Mouse (Mus musculus): ENCODE measurements around the gene Prdm16. TPM values are rescaled to one million over a fixed set of nuclear protein-coding genes. Genes with fewer than 3 reads are reported as not detected.

Gene Prdm16
- polyA plus RNA-seq, 1 experiment from 2014 or later, result 21.8 TPM

GRCm38 (mm10) chr4:154426901-154427300, 209.8 kb downstream of the Prdm16 start:
- ATAC-seq (ENCODE audit: low FRiP score) (no peak), DNase-seq (ENCODE audit: low spot score) (no peak)
- H3K27ac ChIP-seq (ENCODE audit: low read depth, low read length), result no peak overlapping the region
- peaks cover 2% of the 10 kb centered on the region; the same call in 1 of the 2 replicates for H3K27me3 ChIP-seq (ENCODE audit: control insufficient read depth, insufficient read depth, low read length)
- no peak overlapping the region for H3K4me3 ChIP-seq (ENCODE audit: low read depth, low read length)
- H3K9me3 ChIP-seq (ENCODE audit: control insufficient read depth, low read length), result no peaks in the 10 kb centered on the region
- WGBS, result 71% methylated on average over 7 of the region's 7 CpGs
- no peaks in the 10 kb centered on the region for H3K36me3 ChIP-seq (ENCODE audit: control insufficient read depth, insufficient read depth, low read length)
- H3K9ac ChIP-seq (ENCODE audit: low read depth, low read length), result no peak overlapping the region
- peaks cover 5% of the 10 kb centered on the region for H3K4me1 ChIP-seq (replicated peaks; ENCODE audit: control insufficient read depth, insufficient read depth, low read length)
- H3K4me2 ChIP-seq (replicated peaks; ENCODE audit: low read depth, low read length), result no peak overlapping the region

GRCm38 (mm10) chr4:154425284-154425683, 211.4 kb downstream of the Prdm16 start:
- no peak overlapping the region for H3K27ac ChIP-seq (ENCODE audit: low read depth, low read length)
- no peaks in the 10 kb centered on the region for H3K9me3 ChIP-seq (ENCODE audit: control insufficient read depth, low read length)
- no peak for DNase-seq (ENCODE audit: low spot score)
- H3K4me1 ChIP-seq (replicated peaks; ENCODE audit: control insufficient read depth, insufficient read depth, low read length), result peaks cover 5% of the 10 kb centered on the region
- H3K4me2 ChIP-seq (replicated peaks; ENCODE audit: low read depth, low read length), result no peak overlapping the region
- ATAC-seq (ENCODE audit: low FRiP score), result no peak
- peaks cover 2% of the 10 kb centered on the region; the same call in 1 of the 2 replicates for H3K27me3 ChIP-seq (ENCODE audit: control insufficient read depth, insufficient read depth, low read length)
- 62% methylated on average over 17 of the region's 17 CpGs for WGBS
- no peak overlapping the region for H3K9ac ChIP-seq (ENCODE audit: low read depth, low read length)
- H3K4me3 ChIP-seq (ENCODE audit: low read depth, low read length), result no peak overlapping the region
- H3K36me3 ChIP-seq (ENCODE audit: control insufficient read depth, insufficient read depth, low read length), result no peaks in the 10 kb centered on the region

DNA sequence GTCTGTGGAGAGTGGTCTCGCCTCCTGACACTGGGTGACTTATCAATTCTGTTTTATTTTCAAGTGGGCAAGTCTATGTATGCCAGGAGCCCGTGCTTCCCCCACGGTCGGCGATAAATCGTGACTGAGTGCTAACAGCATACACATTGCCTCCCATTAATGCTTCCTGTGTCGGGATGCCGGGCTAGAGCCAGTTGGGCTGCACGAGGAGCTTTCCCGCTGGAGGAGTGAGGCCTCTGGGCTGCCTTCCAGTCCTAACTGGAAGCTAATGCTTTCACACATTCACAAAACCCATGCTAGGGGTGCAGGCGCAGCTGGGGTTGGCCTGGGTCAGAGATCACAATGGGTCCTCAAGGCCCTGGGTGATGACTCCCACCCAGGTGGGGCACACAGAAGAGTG, 212.0 kb downstream of the Prdm16 start:
- WGBS, result 71% methylated on average over 11 of the region's 11 CpGs
- Histone ChIP-seq H3K4me2 (replicated peaks; ENCODE audit: low read depth, low read length) (no peak overlapping the region), H3K9ac (ENCODE audit: low read depth, low read length) (no peak overlapping the region), H3K27me3 (ENCODE audit: control insufficient read depth, insufficient read depth, low read length) (peaks cover 2% of the 10 kb centered on the region; the same call in 1 of the 2 replicates), H3K4me3 (ENCODE audit: low read depth, low read length) (no peak overlapping the region), H3K9me3 (ENCODE audit: control insufficient read depth, low read length) (no peaks in the 10 kb centered on the region), H3K4me1 (replicated peaks; ENCODE audit: control insufficient read depth, insufficient read depth, low read length) (peaks cover 5% of the 10 kb centered on the region), H3K36me3 (ENCODE audit: control insufficient read depth, insufficient read depth, low read length) (no peaks in the 10 kb centered on the region), H3K27ac (ENCODE audit: low read depth, low read length) (no peak overlapping the region)
- no peak for DNase-seq (ENCODE audit: low spot score)
- no peak for ATAC-seq (ENCODE audit: low FRiP score)

- 2% methylated on average over 10 of the region's 10 CpGs for WGBS
- Histone ChIP-seq H3K36me3 (ENCODE audit: control insufficient read depth, insufficient read depth, low read length) (no peaks in the 10 kb centered on the region), H3K4me2 (replicated peaks; ENCODE audit: low read depth, low read length) (0 out of 2 replicates have a peak overlapping the region, but pooled peaks have one; percentile 15), H3K9me3 (ENCODE audit: control insufficient read depth, low read length) (no peaks in the 10 kb centered on the region), H3K9ac (ENCODE audit: low read depth, low read length) (0 out of 2 replicates have a peak overlapping the region, but pooled peaks have one; percentile 21), H3K4me1 (replicated peaks; ENCODE audit: control insufficient read depth, insufficient read depth, low read length) (peaks cover 5% of the 10 kb centered on the region), H3K27ac (ENCODE audit: low read depth, low read length) (no peak overlapping the region), H3K4me3 (ENCODE audit: low read depth, low read length) (no peak overlapping the region), H3K27me3 (ENCODE audit: control insufficient read depth, insufficient read depth, low read length) (peaks cover 2% of the 10 kb centered on the region; the same call in 1 of the 2 replicates)
- ATAC-seq (ENCODE audit: low FRiP score) (no peak), DNase-seq (ENCODE audit: low spot score) (peak; percentile 44)
Observed at GRCm38 (mm10) chr4:154422431-154422913, 214.2 kb downstream of the Prdm16 start.

GRCm38 (mm10) chr4:154420749-154421148, 215.9 kb downstream of the Prdm16 start:
- Histone ChIP-seq H3K36me3 (ENCODE audit: control insufficient read depth, insufficient read depth, low read length) (no peaks in the 10 kb centered on the region), H3K27ac (ENCODE audit: low read depth, low read length) (no peak overlapping the region), H3K4me3 (ENCODE audit: low read depth, low read length) (no peak overlapping the region), H3K9me3 (ENCODE audit: control insufficient read depth, low read length) (no peaks in the 10 kb centered on the region), H3K27me3 (ENCODE audit: control insufficient read depth, insufficient read depth, low read length) (no peaks in the 10 kb centered on the region; the same call in 1 of the 2 replicates), H3K4me1 (replicated peaks; ENCODE audit: control insufficient read depth, insufficient read depth, low read length) (peaks cover 5% of the 10 kb centered on the region), H3K9ac (ENCODE audit: low read depth, low read length) (no peak overlapping the region), H3K4me2 (replicated peaks; ENCODE audit: low read depth, low read length) (no peak overlapping the region)
- ATAC-seq (ENCODE audit: low FRiP score), result no peak
- no peak for DNase-seq (ENCODE audit: low spot score)
- 89% methylated on average over 17 of the region's 17 CpGs for WGBS

- Histone ChIP-seq H3K4me1 (replicated peaks; ENCODE audit: control insufficient read depth, insufficient read depth, low read length) (peaks cover 5% of the 10 kb centered on the region), H3K9me3 (ENCODE audit: control insufficient read depth, low read length) (no peaks in the 10 kb centered on the region), H3K4me3 (ENCODE audit: low read depth, low read length) (no peak overlapping the region), H3K27me3 (ENCODE audit: control insufficient read depth, insufficient read depth, low read length) (no peaks in the 10 kb centered on the region), H3K36me3 (ENCODE audit: control insufficient read depth, insufficient read depth, low read length) (no peaks in the 10 kb centered on the region), H3K4me2 (replicated peaks; ENCODE audit: low read depth, low read length) (no peak overlapping the region), H3K27ac (ENCODE audit: low read depth, low read length) (no peak overlapping the region), H3K9ac (ENCODE audit: low read depth, low read length) (no peak overlapping the region)
- WGBS, result 92% methylated on average over 4 of the region's 4 CpGs
- ATAC-seq (ENCODE audit: low FRiP score) (no peak), DNase-seq (ENCODE audit: low spot score) (no peak)
Observed at GRCm38 (mm10) chr4:154419766-154420165, 216.9 kb downstream of the Prdm16 start.

- no peaks in the 10 kb centered on the region for H3K9me3 ChIP-seq (ENCODE audit: control insufficient read depth, low read length)
- DNase-seq (ENCODE audit: low spot score), result no peak
- no peaks in the 10 kb centered on the region for H3K36me3 ChIP-seq (ENCODE audit: control insufficient read depth, insufficient read depth, low read length)
- no peak overlapping the region for H3K9ac ChIP-seq (ENCODE audit: low read depth, low read length)
- no peak overlapping the region for H3K4me2 ChIP-seq (replicated peaks; ENCODE audit: low read depth, low read length)
- H3K27me3 ChIP-seq (ENCODE audit: control insufficient read depth, insufficient read depth, low read length), result no peaks in the 10 kb centered on the region
- ATAC-seq (ENCODE audit: low FRiP score), result no peak
- H3K4me1 ChIP-seq (replicated peaks; ENCODE audit: control insufficient read depth, insufficient read depth, low read length), result peaks cover 5% of the 10 kb centered on the region
- no peak overlapping the region for H3K4me3 ChIP-seq (ENCODE audit: low read depth, low read length)
- no peak overlapping the region for H3K27ac ChIP-seq (ENCODE audit: low read depth, low read length)
- WGBS, result 40% methylated on average over 2 of the region's 2 CpGs
Observed at GRCm38 (mm10) chr4:154418993-154419392, 217.7 kb downstream of the Prdm16 start.

GRCm38 (mm10) chr4:154418327-154418744, 218.3 kb downstream of the Prdm16 start:
- Histone ChIP-seq H3K9ac (ENCODE audit: low read depth, low read length) (no peak overlapping the region), H3K4me2 (replicated peaks; ENCODE audit: low read depth, low read length) (no peak overlapping the region), H3K27ac (ENCODE audit: low read depth, low read length) (no peak overlapping the region), H3K9me3 (ENCODE audit: control insufficient read depth, low read length) (no peaks in the 10 kb centered on the region), H3K4me1 (replicated peaks; ENCODE audit: control insufficient read depth, insufficient read depth, low read length) (peaks cover 3% of the 10 kb centered on the region), H3K27me3 (ENCODE audit: control insufficient read depth, insufficient read depth, low read length) (no peaks in the 10 kb centered on the region; the same call in 1 of the 2 replicates), H3K36me3 (ENCODE audit: control insufficient read depth, insufficient read depth, low read length) (no peaks in the 10 kb centered on the region), H3K4me3 (ENCODE audit: low read depth, low read length) (no peak overlapping the region)
- DNase-seq (ENCODE audit: low spot score), result no peak
- ATAC-seq (ENCODE audit: low FRiP score), result no peak
- 83% methylated on average over 4 of the region's 4 CpGs for WGBS

GRCm38 (mm10) chr4:154416728-154417127, 219.9 kb downstream of the Prdm16 start:
- H3K36me3 ChIP-seq (ENCODE audit: control insufficient read depth, insufficient read depth, low read length), result no peaks in the 10 kb centered on the region
- no peaks in the 10 kb centered on the region for H3K9me3 ChIP-seq (ENCODE audit: control insufficient read depth, low read length)
- DNase-seq (ENCODE audit: low spot score), result no peak
- H3K4me1 ChIP-seq (replicated peaks; ENCODE audit: control insufficient read depth, insufficient read depth, low read length), result peaks cover 3% of the 10 kb centered on the region; the same call in 1 of the 2 replicates
- H3K4me3 ChIP-seq (ENCODE audit: low read depth, low read length), result no peak overlapping the region
- ATAC-seq (ENCODE audit: low FRiP score), result no peak
- no peak overlapping the region for H3K4me2 ChIP-seq (replicated peaks; ENCODE audit: low read depth, low read length)
- no peak overlapping the region for H3K27ac ChIP-seq (ENCODE audit: low read depth, low read length)
- WGBS, result 72% methylated on average over 6 of the region's 6 CpGs
- H3K9ac ChIP-seq (ENCODE audit: low read depth, low read length), result no peak overlapping the region
- H3K27me3 ChIP-seq (ENCODE audit: control insufficient read depth, insufficient read depth, low read length), result no peaks in the 10 kb centered on the region; the same call in none of the 2 replicates
